Mouse (Mus musculus): ENCODE results near the gene Snx30. TPM values are rescaled to one million over a fixed set of nuclear protein-coding genes. Genes with fewer than 3 reads are reported as not detected.

Gene Snx30
- total and polyA plus RNA-seq, 2 experiments from 2014 or later, result 21.7 to 39.6 TPM

DNA sequence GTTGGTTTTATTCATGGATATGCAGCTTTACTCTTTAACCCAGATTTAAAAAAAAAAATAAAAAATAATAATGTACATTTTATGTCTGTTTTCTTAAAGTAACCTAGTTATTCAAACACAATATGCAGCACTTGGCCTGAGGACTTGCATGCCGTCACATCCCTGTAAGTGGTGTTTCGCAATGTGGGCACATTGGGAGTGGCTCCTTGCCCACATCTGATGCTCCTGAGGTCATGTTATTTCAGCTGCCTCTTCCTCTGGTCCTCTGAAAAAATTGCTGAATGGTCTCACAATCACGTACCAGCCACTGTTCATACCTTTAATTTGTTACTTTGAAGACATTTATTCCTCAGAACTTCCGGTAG lies 44.3 kb upstream of the Snx30 start:
- Histone ChIP-seq H3K27ac (ENCODE audit: low read depth, low read length) (no peak overlapping the region), H3K27me3 (ENCODE audit: insufficient read depth, low read length) (no peaks in the 10 kb centered on the region), H3K9ac (replicated peaks; ENCODE audit: low read length, poor library complexity, severe bottlenecking) (no peak overlapping the region), H3K4me3 (ENCODE audit: low read depth, low read length) (no peak overlapping the region), H3K36me3 (ENCODE audit: insufficient read depth, low read length) (no peaks in the 10 kb centered on the region), H3K9me3 (ENCODE audit: low read length) (no peaks in the 10 kb centered on the region), H3K4me2 (ENCODE audit: low read depth, low read length, poor library complexity, severe bottlenecking) (no peak overlapping the region), H3K4me1 (ENCODE audit: insufficient read depth, low read length) (no peaks in the 10 kb centered on the region)
- WGBS, result 85% methylated on average over 4 of the region's 4 CpGs
- ATAC-seq (ENCODE audit: low FRiP score) (no peak), DNase-seq (ENCODE audit: low spot score) (no peak)
- no peak for TF ChIP-seq CTCF (IDR thresholded peaks at IDR 0.05)

- H3K4me2 ChIP-seq (ENCODE audit: low read depth, low read length, poor library complexity, severe bottlenecking), result no peak overlapping the region
- DNase-seq (ENCODE audit: low spot score), result no peak
- 0 out of 2 replicates have a peak, but pooled peaks cover under 1% of the 10 kb centered on the region for H3K36me3 ChIP-seq (ENCODE audit: insufficient read depth, low read length)
- H3K4me3 ChIP-seq (ENCODE audit: low read depth, low read length), result no peak overlapping the region
- 70% methylated on average over 7 of the region's 7 CpGs for WGBS
- H3K4me1 ChIP-seq (ENCODE audit: insufficient read depth, low read length), result no peaks in the 10 kb centered on the region
- TF ChIP-seq CTCF (IDR thresholded peaks at IDR 0.05), result no peak
- peak overlapping the region; percentile 26; the same call in 1 of the 2 replicates for H3K27ac ChIP-seq (ENCODE audit: low read depth, low read length)
- H3K9ac ChIP-seq (replicated peaks; ENCODE audit: low read length, poor library complexity, severe bottlenecking), result no peak overlapping the region
- ATAC-seq (ENCODE audit: low FRiP score), result no peak
- H3K27me3 ChIP-seq (ENCODE audit: insufficient read depth, low read length), result no peaks in the 10 kb centered on the region
- H3K9me3 ChIP-seq (ENCODE audit: low read length), result no peaks in the 10 kb centered on the region
Observed at GRCm38 (mm10) chr4:59764950-59765349, 40.7 kb upstream of the Snx30 start.

- DNase-seq (ENCODE audit: low spot score), result peak; percentile 65
- Histone ChIP-seq H3K4me3 (ENCODE audit: low read depth, low read length) (no peak overlapping the region), H3K27ac (ENCODE audit: low read depth, low read length) (peak overlapping the region; percentile 26; the same call in 1 of the 2 replicates), H3K27me3 (ENCODE audit: insufficient read depth, low read length) (no peaks in the 10 kb centered on the region), H3K9ac (replicated peaks; ENCODE audit: low read length, poor library complexity, severe bottlenecking) (no peak overlapping the region), H3K4me1 (ENCODE audit: insufficient read depth, low read length) (no peaks in the 10 kb centered on the region), H3K4me2 (ENCODE audit: low read depth, low read length, poor library complexity, severe bottlenecking) (no peak overlapping the region), H3K9me3 (ENCODE audit: low read length) (no peaks in the 10 kb centered on the region), H3K36me3 (ENCODE audit: insufficient read depth, low read length) (peaks cover 5% of the 10 kb centered on the region; the same call in 1 of the 2 replicates)
- TF ChIP-seq CTCF (IDR thresholded peaks at IDR 0.05), result no peak
- ATAC-seq (ENCODE audit: low FRiP score), result 0 out of 2 replicates have a peak, but pooled peaks have one; percentile 55
- WGBS, result 27% methylated on average over 7 of the region's 7 CpGs
Observed at GRCm38 (mm10) chr4:59765385-59766005, 40.1 kb upstream of the Snx30 start.

GRCm38 (mm10) chr4:59767717-59768116 lies 37.9 kb upstream of the Snx30 start:
- Histone ChIP-seq H3K9me3 (ENCODE audit: low read length) (no peaks in the 10 kb centered on the region), H3K9ac (replicated peaks; ENCODE audit: low read length, poor library complexity, severe bottlenecking) (no peak overlapping the region), H3K36me3 (ENCODE audit: insufficient read depth, low read length) (peaks cover 14% of the 10 kb centered on the region), H3K27ac (ENCODE audit: low read depth, low read length) (no peak overlapping the region), H3K4me1 (ENCODE audit: insufficient read depth, low read length) (no peaks in the 10 kb centered on the region), H3K4me3 (ENCODE audit: low read depth, low read length) (no peak overlapping the region), H3K4me2 (ENCODE audit: low read depth, low read length, poor library complexity, severe bottlenecking) (no peak overlapping the region), H3K27me3 (ENCODE audit: insufficient read depth, low read length) (no peaks in the 10 kb centered on the region)
- no peak for TF ChIP-seq CTCF (IDR thresholded peaks at IDR 0.05)
- 97% methylated on average over 2 of the region's 2 CpGs for WGBS
- no peak for ATAC-seq (ENCODE audit: low FRiP score)
- no peak for DNase-seq (ENCODE audit: low spot score)

DNA sequence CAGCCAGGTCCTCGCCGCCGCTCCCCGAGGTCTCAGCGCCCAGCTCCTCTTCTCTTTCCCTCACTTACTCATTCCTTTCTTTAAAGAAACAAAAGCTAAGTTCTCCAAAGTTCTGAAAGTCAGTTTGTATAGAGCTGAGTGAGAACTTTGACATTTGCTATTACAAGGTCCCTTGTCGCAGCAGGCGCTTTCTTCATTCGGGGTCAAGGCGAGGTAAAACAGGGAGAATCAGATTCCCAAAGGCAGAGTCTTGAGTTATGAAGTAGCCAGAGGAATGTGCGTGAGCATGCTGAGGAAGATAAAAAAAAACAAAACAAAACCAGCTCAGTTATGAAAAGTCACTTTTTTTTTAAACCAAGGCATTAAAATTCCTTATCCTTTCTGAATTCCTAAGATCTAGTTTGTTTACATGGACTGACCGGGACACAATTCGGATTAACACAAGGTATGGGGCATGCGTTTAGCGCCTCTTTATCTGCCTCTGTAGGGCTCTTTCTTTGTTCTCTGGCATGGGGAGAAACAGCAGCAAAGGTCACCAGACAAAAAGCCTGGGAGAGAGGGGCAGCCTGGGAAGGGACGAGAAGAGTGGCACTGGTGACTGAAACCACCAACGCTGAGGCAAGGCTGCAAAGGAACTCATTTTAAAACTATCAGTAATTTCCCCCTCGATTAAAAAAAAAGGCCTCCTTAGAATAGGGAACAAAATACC lies 33.3 kb upstream of the Snx30 start:
- 40% methylated on average over 17 of the region's 17 CpGs for WGBS
- TF ChIP-seq CTCF (IDR thresholded peaks at IDR 0.05), result no peak
- ATAC-seq (ENCODE audit: low FRiP score), result no peak

GRCm38 (mm10) chr4:59777828-59778227 lies 27.8 kb upstream of the Snx30 start:
- DNase-seq (ENCODE audit: low spot score), result no peak
- no peak overlapping the region for H3K4me3 ChIP-seq (ENCODE audit: low read depth, low read length)
- ATAC-seq (ENCODE audit: low FRiP score), result no peak
- no peak for TF ChIP-seq CTCF (IDR thresholded peaks at IDR 0.05)
- H3K27ac ChIP-seq (ENCODE audit: low read depth, low read length), result no peak overlapping the region
- WGBS, result 76% methylated on average over 3 of the region's 3 CpGs
- no peaks in the 10 kb centered on the region for H3K9me3 ChIP-seq (ENCODE audit: low read length)
- H3K4me2 ChIP-seq (ENCODE audit: low read depth, low read length, poor library complexity, severe bottlenecking), result no peak overlapping the region
- no peaks in the 10 kb centered on the region for H3K27me3 ChIP-seq (ENCODE audit: insufficient read depth, low read length)
- H3K36me3 ChIP-seq (ENCODE audit: insufficient read depth, low read length), result no peaks in the 10 kb centered on the region
- peaks cover 4% of the 10 kb centered on the region for H3K4me1 ChIP-seq (ENCODE audit: insufficient read depth, low read length)
- no peak overlapping the region for H3K9ac ChIP-seq (replicated peaks; ENCODE audit: low read length, poor library complexity, severe bottlenecking)

More for the DNA sequence above, 33.3 kb upstream of the Snx30 start:
- Histone ChIP-seq H3K9ac (replicated peaks; ENCODE audit: low read length, poor library complexity, severe bottlenecking) (no peak overlapping the region), H3K4me1 (ENCODE audit: insufficient read depth, low read length) (no peaks in the 10 kb centered on the region), H3K36me3 (ENCODE audit: insufficient read depth, low read length) (peaks cover 14% of the 10 kb centered on the region), H3K4me2 (ENCODE audit: low read depth, low read length, poor library complexity, severe bottlenecking) (no peak overlapping the region), H3K27me3 (ENCODE audit: insufficient read depth, low read length) (no peaks in the 10 kb centered on the region), H3K27ac (ENCODE audit: low read depth, low read length) (no peak overlapping the region), H3K4me3 (ENCODE audit: low read depth, low read length) (no peak overlapping the region), H3K9me3 (ENCODE audit: low read length) (no peaks in the 10 kb centered on the region)
- DNase-seq (ENCODE audit: low spot score), result no peak

All from midbrain, postnatal 0 days (tissue).